Mouse (Mus musculus) cerebral cortex, adult 2 months (tissue): ENCODE measurements around the gene Hnrnph3.

Source experiments
- WGBS: fragments of 180-500 bp; shearing (Covaris S2); methylation state at CpG from one replicate; pipeline ENCODE4 v1.1.7; 2018; 5-methylcytosine and 5-hydroxymethylcytosine counted together

The Hnrnph3 gene

DNA sequence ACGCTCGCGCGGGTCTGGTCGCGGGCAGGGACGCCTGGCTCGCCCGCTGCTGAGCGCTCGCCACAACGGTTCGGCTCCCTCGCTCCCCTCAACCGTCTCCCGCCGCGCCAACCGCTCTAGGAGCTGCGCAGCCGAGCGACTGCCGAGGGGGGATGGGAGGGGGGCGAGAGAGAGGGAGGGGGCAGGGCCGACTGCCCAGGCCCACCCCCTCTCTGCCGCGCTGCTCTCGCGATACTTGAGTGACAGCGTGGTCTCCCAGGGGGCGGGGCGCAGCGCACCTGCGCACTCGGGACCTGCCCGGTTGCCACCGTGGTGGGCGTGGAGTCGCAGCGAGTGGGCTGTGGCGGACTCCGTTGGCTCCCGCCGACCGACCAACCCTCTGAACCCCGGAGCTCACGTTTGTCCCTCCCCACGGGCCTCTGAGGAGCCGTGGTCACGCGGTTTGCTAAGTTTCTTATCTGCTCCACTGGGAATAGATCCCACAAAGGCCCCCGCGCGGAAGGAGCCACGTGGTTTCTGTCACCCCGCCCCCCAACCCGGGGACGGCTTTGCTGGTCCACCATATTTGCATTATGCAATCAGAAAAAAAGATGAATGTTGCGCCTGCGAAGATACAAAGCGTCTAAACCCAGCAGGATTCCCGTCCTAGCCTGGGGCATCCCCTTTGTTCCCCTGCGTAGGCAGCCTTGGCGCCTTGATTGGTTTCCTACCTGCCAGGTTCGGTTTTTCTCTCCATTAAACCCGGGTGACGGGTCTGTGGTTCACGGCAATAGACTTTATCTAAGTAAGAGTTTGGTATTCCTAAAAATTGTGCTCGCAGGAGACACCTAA is at the start of gene Hnrnph3, which contains the start of gene Pbld2:
Gene Hnrnph3 (minus strand): TSS at position 469 of the 831 bp plus-strand sequence.
Gene Pbld2 (plus strand): TSS at position 567 of the 831 bp plus-strand sequence.
- under 1% methylated on average over 69 of the region's 69 CpGs for WGBS

DNA sequence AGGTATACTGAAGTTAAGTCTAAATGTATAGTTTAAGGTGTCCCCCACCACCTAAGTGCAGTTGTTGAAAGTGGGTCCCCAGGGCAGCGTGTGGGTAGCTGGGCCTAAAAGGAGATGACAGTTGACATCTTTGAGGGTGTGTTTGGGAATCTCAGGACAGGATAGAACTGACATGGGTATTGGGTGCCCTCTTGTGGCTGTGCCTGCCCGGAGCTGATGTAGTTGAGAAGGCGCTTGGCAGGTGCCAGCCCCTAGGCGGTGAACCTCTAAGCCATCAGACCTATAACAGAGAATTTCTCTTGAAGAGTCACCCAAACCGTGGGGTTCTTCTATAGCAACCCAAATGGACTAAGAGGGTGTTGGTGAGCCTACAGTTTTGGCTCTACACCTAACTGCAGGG is 42.0 kb upstream of the Hnrnph3 start:
- 10% methylated on average over 5 of the region's 5 CpGs for WGBS

DNA sequence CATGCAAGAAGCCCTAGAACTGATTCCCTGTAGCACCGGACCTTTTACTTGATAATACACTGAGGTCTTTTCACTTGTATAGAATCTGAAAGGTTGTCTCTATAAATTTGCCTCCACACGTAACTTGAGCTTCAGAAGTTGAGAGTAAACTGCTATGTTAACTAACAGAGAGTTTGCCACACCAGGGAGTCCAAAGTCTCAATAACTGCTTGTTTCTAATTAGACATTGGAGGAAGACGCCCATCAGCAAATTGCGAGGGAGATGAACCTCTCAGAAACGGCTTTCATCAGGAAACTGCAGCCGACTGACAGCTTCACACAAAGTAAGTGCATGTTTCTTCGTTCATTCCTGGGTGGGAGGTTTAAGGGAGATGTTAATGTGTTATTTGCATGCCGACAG is 41.5 kb upstream of the Hnrnph3 start:
- 52% methylated on average over 8 of the region's 8 CpGs for WGBS

DNA sequence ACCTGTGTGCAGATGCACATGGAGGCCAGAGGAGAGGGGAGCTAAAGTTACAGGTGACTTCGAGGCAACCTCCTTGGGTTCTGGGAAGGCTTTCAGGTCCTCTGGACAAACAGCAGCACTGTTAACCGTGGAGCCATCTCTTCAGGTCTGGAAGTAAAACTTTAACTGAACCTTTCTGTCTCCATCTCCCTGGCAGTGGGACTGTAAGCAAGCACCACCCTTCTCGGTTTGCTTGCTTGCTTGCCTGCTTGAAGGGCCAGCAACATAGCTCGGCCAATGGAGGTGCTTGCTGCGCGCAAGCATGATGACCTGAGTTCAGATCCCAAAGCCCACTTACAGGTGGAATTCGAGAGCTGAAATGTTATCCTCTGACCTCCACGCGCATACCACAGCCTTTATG is 40.5 kb upstream of the Hnrnph3 start:
- 91% methylated on average over 9 of the region's 9 CpGs for WGBS

DNA sequence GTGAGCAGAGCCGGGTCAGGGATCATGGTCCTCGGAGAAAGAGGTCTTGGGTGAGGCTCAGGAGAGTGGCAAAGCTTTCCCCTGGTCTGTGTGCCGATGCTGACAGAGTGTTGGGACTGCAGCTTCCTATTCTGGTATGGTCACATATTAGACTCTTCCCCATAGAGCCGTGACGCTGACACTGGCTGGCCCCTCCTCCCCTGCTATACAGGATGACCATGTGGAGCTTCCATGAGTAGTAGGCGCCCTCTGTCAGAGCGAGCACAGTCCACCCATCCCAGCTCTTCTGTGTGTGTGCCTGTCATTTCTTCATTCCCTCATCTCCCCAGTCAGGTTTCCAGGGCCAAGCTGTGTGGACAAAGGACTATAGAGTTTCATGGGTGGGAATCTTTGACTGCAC is 39.3 kb upstream of the Hnrnph3 start:
- WGBS: 88% methylated on average over 7 of the region's 7 CpGs

DNA sequence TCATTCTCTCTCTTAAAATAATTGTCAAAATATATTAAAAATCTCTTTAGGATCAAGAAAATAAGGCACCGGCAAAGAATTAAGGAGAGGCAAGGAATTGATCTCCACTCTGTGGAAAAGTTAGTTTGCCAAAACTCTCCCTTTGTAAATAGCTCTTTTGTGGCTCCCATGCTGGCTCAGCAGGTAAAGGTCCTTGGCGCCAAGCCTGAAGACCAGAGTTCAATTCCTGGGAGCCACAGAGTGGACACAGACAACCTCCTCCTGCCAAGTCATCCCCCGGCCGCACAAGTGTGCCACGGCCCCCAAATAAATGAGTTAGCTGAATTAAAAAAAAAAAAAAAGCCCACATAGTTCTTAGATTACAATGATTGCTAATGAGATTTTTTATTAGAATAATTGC is 38.7 kb upstream of the Hnrnph3 start:
- 94% methylated on average over 5 of the region's 5 CpGs for WGBS

DNA sequence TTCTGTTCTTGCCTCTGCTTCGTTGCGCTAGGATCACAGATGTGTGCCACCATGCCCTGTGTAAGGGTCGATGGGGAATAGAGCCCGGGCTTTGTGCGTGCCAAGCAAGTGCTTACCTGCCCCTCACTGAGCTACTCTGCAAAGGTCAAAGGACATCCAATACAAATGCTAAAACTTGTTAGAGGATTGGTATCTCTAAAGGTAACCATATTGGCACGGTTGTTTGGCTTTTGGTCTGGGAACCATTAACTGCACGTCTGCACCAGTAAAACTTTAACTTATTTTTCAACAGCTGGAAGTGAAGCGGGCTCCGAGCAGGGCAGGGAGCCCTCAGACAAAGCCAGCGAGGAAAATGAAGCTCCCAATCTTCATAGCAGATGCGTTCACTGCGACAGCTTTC is 37.2 kb upstream of the Hnrnph3 start:
- WGBS: 93% methylated on average over 12 of the region's 12 CpGs

DNA sequence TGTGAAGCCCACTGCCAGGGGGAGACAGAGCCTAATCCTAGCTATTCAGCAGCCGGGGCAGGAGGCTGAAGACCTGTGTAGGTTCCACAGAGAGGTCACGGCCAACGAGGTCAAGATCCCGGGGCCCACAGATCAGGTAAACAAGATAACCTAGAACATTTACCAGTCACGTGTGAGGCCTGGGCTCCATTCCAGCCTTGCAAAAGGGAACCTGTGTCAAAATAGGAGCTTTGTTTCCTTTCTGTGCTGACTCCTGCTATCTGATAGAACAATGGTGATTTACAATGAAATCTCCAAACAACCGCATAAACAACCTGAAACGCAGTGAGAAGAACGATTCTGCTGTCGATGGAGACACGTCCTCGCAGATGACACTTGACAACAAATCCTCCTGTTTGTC is 36.4 kb upstream of the Hnrnph3 start:
- 62% methylated on average over 11 of the region's 11 CpGs for WGBS

DNA sequence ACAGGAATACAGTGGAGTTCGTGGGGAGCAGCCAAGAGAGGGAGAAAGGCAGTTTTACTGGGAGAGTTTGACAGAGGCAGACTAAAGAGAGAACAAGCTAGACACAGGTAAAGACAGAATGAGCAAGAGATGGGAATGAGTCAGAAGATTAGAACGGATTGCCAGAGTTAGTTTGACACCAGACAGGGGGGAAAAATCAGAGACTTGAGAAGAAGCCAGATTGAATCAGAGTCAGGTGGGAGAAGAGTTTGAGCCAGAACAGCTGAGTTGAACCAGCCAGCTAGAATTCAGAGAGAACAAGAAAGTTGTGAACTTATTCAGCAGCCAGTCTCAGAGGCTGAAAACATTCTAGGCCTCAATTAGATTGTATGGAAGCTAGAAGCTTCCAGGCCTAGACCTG is 35.8 kb upstream of the Hnrnph3 start, which contains the start of gene Pbld1:
Gene Pbld1 (plus strand): TSS at position 301 of the 400 bp plus-strand sequence.
- WGBS: 73% methylated on average over 2 of the region's 2 CpGs

DNA sequence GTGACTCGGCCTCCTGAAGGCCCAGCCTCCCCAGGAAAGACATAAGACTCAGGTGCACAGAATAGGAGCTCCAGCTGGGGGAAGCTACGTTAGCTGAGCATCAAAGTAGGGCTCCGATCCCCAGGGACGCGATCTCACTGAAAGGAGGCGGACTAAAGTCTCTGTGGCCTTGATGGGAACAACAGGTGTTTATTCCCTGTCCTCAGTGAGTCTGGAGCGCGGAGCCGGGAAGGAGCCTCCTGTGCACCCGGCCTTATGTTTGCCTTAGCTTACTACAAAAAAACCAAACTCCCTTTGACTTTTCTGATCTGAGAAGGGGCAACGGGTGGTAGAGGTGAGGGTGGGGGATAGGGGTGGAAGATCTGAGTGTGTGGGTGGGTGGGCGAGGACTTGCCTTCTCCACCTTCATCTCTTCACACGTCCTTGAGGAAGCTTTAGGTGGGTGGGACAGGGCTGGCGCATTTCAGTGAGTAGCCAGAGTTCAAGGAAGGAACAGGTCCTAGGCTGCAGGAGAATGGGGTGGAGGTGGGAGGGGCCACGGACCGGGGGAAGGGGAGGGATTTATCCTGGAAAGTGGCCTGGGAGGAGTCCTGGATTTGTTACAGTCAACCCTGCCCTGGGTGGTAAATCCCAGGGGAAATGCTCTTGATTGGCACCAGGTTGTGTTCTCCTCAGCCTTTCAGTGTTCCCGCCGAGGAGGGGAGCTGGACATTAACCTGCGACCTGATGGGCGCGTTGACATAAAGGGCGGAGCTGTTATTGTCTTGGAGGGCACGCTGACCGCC is 33.1 kb upstream of the Hnrnph3 start:
- 60% methylated on average over 24 of the region's 24 CpGs for WGBS

DNA sequence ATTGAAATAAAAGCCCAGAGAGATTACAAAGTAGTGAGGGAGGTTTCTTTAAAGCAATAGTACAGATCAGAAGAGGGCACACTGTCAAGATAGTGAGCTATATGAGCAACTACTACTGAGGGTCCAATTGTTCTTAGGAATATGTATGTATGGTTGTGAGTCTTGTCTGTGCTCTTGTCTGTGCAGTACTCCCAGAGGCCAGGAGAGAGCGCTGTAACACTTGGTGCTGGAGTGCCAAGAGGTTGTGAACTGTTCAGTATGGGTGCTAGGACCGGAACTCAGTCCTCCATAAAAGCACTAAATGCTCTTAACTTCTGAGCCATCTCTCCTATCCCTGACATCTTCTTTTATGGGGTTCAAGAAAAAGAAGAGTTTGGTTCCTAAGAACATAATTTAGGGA is 30.6 kb upstream of the Hnrnph3 start:
- 78% methylated on average over 2 of the region's 2 CpGs for WGBS

DNA sequence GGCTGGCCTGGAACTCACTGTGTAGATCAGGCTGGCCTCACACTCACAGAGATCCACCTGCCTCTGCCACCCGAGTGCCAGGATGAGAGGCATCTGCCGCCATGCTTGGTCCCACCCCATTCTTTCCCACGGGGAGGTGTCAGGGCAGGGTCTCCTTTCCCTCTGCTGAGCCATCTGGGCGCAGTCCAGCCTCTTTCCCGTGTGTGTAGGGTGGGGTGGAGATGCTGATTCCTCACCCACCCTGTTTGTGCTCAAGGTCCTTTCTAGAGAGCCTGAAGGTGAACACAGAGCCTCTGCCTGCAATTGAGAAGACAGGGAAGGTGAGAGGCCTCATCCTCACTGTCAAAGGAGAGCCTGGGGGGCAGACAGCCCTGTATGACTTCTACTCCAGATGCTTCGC is 30.1 kb upstream of the Hnrnph3 start:
- 87% methylated on average over 6 of the region's 6 CpGs for WGBS

DNA sequence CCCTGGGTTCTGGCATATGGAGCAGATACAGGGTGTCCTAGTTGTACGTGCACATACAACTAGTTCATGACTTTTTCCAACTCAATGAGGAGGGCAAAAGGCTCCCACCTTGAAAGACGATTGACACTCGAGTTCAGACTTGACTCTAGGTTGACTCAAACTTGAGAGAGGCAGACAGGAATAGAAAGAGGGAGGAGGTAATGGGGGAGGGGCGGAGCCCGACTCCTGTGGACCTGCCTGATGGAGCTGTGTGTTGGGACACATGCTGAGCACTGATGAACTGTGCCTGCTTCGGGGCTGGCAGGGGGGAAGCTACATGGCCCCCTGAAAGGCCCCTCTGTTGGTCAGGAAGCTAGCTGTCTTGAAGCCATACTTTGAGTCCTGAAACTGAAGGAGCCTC is 29.0 kb upstream of the Hnrnph3 start:
- 65% methylated on average over 6 of the region's 6 CpGs for WGBS

DNA sequence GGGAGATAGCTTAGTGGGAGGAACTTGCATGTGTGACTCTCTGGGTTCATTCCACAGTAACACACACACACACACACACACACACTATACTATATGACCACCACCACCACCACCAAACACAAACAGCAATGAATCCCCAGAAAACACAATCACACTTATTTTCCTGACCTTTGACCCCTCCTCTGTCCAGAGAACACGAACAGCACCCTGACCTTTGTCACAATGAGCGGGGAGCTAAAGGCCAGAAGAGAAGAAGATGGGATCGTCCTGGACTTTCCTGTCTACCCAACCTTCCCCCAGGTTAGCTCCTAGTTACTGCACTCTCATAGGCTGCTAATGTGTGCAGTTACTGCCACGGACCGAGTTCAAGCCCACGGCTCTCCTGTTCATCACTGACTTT is 28.0 kb upstream of the Hnrnph3 start:
- WGBS: 90% methylated on average over 6 of the region's 6 CpGs

DNA sequence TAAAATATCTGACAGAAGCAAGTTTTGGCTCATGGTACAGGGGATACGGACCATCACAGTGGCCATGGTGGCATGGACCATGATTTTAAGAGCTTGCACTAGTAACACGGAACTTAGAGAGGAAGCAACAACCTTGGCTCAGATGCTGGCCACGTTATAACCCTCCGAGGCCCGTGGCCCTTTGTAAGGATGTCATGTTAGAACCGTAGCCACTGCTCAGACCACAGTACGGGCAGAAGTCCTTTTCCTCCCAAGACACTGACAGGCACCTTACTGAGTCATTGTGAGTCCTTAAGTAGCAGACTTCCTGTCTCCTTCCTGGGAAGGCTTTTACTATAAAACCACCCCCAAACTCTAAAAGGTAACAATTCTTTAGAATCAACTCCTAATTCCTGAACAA is 27.2 kb upstream of the Hnrnph3 start:
- WGBS: 71% methylated on average over 7 of the region's 7 CpGs

DNA sequence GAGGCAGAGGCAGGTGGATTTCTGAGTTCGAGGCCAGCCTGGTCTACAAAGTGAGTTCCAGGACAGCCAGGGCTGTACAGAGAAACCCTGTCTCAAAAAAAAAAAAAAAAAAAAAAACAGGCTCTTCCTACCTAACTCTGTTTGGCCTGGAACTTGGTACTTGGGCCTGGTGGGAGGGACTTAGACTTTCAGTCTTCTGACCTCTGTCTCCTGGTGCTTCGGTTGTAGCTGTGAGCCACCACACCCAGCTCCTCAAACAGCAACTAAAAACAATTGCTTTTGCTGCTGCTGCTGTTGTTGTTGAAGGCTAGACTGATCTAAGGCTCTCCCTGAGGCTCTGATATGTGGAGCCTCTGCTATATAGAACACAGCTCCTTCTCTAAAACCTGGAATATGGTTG is 25.1 kb upstream of the Hnrnph3 start:
- 95% methylated on average over 2 of the region's 2 CpGs for WGBS

DNA sequence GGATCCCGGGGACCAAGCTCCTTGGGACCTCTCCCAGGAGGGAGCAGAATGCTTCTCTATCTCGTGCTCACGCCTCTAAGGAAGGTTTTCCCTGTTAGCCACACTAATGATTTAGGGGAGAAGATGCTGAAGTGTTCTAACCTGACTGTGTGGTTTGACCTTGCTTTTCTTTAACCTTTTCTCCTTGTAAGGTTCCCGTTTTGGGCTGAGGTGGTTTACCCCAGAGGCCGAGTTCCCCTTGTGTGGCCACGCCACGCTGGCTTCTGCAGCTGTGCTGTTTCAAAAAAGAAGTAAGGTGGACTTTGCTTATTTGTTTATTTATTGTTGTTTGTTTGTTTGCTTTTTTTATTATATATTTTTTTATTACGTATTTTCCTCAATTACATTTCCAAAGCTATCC is 23.7 kb upstream of the Hnrnph3 start:
- 92% methylated on average over 8 of the region's 8 CpGs for WGBS

DNA sequence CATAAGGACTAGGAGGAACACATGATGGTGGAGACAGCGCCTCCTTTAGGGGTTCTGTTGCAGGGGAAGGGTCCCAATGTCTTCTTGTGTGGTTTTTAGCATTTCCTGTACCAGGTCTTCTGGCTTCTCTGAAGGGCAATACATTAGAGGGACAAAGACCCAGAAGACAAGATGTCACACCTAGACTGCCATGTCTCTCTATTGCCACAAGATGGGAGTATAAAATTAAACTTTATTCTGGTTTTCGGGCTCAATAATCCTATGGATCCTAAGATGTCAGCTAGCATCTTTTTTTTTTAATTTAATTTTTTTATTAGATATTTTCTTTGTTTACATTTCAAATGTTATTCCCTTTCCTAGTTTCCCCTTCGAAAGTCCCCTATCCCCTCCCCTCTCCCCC is 19.1 kb upstream of the Hnrnph3 start:
- WGBS: 63% methylated on average over 3 of the region's 3 CpGs

DNA sequence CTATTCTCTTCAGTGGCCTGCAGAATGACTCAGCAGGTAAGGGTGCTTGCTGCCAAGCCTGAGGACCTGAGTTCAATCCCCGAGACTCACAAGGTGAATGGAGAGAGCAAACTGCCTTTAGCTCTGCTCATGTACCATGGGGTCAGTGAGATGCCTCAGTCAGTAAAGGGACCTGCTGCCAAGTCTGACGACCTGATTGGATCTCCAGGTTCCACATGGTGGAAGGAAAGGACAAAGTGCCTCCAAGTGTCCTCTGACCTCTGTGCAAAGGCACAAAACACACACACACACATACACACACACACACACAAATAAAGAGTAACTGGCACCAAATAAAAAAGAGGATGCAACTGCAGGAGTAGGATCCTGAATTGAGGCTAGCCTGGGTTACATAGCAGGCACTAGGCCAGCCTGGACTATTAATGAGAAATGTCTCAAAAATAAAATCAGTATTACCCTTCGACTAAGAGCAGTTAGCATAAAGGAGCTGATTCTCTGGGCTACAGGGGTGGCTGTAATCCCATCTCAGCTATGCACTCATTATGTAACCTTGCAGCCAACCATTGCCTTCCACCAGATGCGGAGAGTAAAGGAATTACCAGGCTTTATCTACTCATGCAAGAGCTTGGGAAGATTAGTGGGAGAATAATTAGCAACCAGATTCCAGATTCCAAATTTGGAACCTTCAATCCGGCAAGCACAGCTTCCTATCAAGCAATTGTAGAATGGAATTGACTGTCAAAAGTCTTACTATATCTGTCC is 16.0 kb upstream of the Hnrnph3 start:
- 59% methylated on average over 5 of the region's 5 CpGs for WGBS

DNA sequence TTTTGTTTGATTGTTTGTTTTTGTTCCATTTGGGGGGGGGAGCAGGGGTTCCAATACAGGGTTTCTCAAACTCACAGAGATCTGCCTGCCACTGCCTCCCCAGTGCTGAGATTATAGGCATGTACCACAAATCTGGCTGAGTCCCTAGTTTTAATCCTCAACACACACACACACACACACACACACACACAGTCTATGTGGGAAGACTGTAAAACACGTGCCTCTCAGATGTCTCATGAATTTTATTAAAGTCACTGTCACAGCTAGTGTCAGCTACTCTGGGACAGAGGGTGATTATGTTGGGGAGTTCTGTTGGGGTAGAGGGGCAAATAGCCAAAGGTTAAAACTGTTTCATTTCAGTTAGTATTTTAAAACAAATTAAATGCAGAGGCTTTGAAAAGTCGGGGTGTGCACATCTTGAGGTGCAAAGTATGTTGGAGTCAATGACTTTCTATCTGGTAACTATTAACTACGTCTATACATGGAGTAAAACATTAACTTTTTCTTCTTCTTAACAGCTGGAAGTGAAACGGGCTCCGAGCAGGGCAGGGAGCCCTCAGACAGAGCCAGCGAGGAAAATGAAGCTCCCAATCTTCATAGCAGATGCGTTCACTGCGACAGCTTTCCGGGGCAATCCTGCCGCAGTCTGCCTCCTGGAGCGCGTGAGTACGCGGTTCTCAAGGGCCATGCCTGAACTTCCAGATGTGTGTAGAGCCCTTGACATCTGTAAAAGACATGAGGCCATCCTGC is 14.7 kb upstream of the Hnrnph3 start:
- WGBS: 83% methylated on average over 14 of the region's 14 CpGs

DNA sequence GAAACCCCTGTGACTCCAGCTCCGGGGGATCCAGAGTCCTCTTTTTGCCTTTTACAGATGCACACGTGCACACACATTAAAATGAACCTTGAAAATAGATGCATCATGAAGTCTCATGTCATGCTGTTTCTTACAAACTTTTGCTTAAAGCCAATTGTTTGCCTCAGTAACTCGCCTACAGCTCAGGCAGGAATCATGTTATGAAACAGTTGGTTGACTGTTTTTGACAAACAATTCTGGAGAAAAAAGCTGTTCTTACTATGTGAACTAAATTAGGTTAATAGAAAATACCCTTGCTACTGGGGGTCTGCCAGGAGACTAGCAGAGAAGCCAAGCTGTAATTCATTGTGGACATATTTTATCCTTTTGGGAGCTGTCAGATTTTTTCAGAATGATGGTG is 8.9 kb upstream of the Hnrnph3 start:
- 65% methylated on average over 3 of the region's 3 CpGs for WGBS
